20 mouse cellular contexts compared by ENCODE assay signal in genomic region chr2:104419411-104419810, GRCm38 (mm10). TPM values are rescaled to one million over a fixed set of nuclear protein-coding genes. Genes with fewer than 3 reads are reported as not detected.
"Had no signal": no experiment of that assay in that cellular context is flagged by ENCODE, and none has a peak within 500 bp of the region (broad histone marks: within the 10 kb centered on the region; RNA-seq: fewer than 3 reads in every experiment).

No protein-coding gene starts in this region.

- H3K9ac ChIP-seq: liver, embryonic 13.5 days; liver, embryonic 15.5 days; liver, postnatal 0 days; lung, embryonic 15.5 days; midbrain, embryonic 12.5 days; neural tube, embryonic 13.5 days; neural tube, embryonic 15.5 days; stomach, embryonic 15.5 days had no signal

- H3K36me3 ChIP-seq: liver, embryonic 13.5 days; liver, embryonic 15.5 days; lung, embryonic 15.5 days; midbrain, embryonic 10.5 days; midbrain, embryonic 12.5 days; neural tube, embryonic 13.5 days; neural tube, embryonic 15.5 days; stomach, embryonic 15.5 days had no signal

- H3K9me3 ChIP-seq: liver, embryonic 13.5 days; liver, embryonic 15.5 days; lung, embryonic 15.5 days; midbrain, embryonic 10.5 days; midbrain, embryonic 12.5 days; neural tube, embryonic 13.5 days; neural tube, embryonic 15.5 days; stomach, embryonic 15.5 days had no signal

- H3K4me3 ChIP-seq: liver, embryonic 13.5 days; liver, embryonic 15.5 days; lung, embryonic 15.5 days; midbrain, embryonic 10.5 days; midbrain, embryonic 12.5 days; neural tube, embryonic 13.5 days; neural tube, embryonic 15.5 days; stomach, embryonic 15.5 days had no signal

- H3K4me1 ChIP-seq: liver, embryonic 13.5 days; liver, embryonic 15.5 days; lung, embryonic 15.5 days; midbrain, embryonic 10.5 days; midbrain, embryonic 12.5 days; neural tube, embryonic 13.5 days; neural tube, embryonic 15.5 days; stomach, embryonic 15.5 days had no signal

- H3K27me3 ChIP-seq: liver, embryonic 13.5 days; lung, embryonic 15.5 days; midbrain, embryonic 12.5 days; neural tube, embryonic 13.5 days; neural tube, embryonic 15.5 days; stomach, embryonic 15.5 days had no signal

- DNase-seq: liver, embryonic 13.5 days; liver, postnatal 0 days; lung, adult 2 months; lung, postnatal 10 days; lung, postnatal 4 days; midbrain, embryonic 14.5 days; right cerebral cortex, postnatal 14 days; thymus, adult 2 months had no signal

- H3K27ac ChIP-seq: liver, embryonic 13.5 days; liver, embryonic 15.5 days; lung, embryonic 15.5 days; midbrain, embryonic 10.5 days; midbrain, embryonic 12.5 days; neural tube, embryonic 13.5 days; neural tube, embryonic 15.5 days; stomach, embryonic 15.5 days; stomach, postnatal 0 days had no signal

- H3K4me2 ChIP-seq: liver, embryonic 11.5 days; liver, embryonic 13.5 days; liver, embryonic 15.5 days; lung, embryonic 15.5 days; midbrain, embryonic 12.5 days; neural tube, embryonic 13.5 days; neural tube, embryonic 15.5 days; stomach, embryonic 15.5 days had no signal

RNA-seq across cellular contexts. Expression of gene D430041D05Rik, which starts 8.6 kb away (rescaled TPM):
- total RNA-seq: megakaryocyte, adult 5-6 weeks; megakaryocyte-erythroid progenitor cell, adult 5-6 weeks; monocyte, adult 5-6 weeks had no signal
- polyA plus RNA-seq: liver, embryonic 15.5 days had no signal
